Mouse (Mus musculus): ENCODE measurements around the gene Aicda.

The Aicda gene

GRCm38 (mm10) chr6:122601031-122601430 is 47.4 kb downstream of the Aicda start:
- no peak for DNase-seq (ENCODE audit: low spot score)

GRCm38 (mm10) chr6:122601615-122602014 is 48.0 kb downstream of the Aicda start:
- no peak for DNase-seq (ENCODE audit: low spot score)

- peak; percentile 24 for DNase-seq (ENCODE audit: low spot score)
Observed at GRCm38 (mm10) chr6:122602242-122602991, 48.8 kb downstream of the Aicda start, which contains the start of gene Apobec1. Gene Apobec1, minus strand, starts transcription at chr6:122602444.

GRCm38 (mm10) chr6:122602992-122603322 is 49.4 kb downstream of the Aicda start:
- no peak for DNase-seq (ENCODE audit: low spot score)

- no peak for DNase-seq (ENCODE audit: low spot score)
Observed at GRCm38 (mm10) chr6:122604260-122604659, 50.7 kb downstream of the Aicda start.

- no peak for DNase-seq (ENCODE audit: low spot score)
Observed at GRCm38 (mm10) chr6:122605483-122605882, 51.9 kb downstream of the Aicda start.

- DNase-seq (ENCODE audit: low spot score): no peak
Observed at GRCm38 (mm10) chr6:122606661-122607060, 53.1 kb downstream of the Aicda start.

- DNase-seq (ENCODE audit: low spot score): no peak
Observed at GRCm38 (mm10) chr6:122607700-122608099, 54.1 kb downstream of the Aicda start.

- DNase-seq (ENCODE audit: low spot score): no peak
Observed at GRCm38 (mm10) chr6:122608434-122609376, 55.1 kb downstream of the Aicda start.

GRCm38 (mm10) chr6:122609377-122609728 is 55.8 kb downstream of the Aicda start:
- no peak for DNase-seq (ENCODE audit: low spot score)

GRCm38 (mm10) chr6:122609771-122610170 is 56.2 kb downstream of the Aicda start, which contains the start of gene Gdf3:
Gene Gdf3, minus strand, starts transcription at chr6:122610087.
- DNase-seq (ENCODE audit: low spot score): no peak

- DNase-seq (ENCODE audit: low spot score): no peak
Observed at GRCm38 (mm10) chr6:122612426-122612825, 58.8 kb downstream of the Aicda start.

Data from layer of hippocampus, adult 9-10 months (tissue).